Mouse (Mus musculus) CH12.LX (cell line): Measurements from ENCODE around the gene Sec63. TPM values are rescaled to one million over a fixed set of nuclear protein-coding genes. Genes with fewer than 3 reads are reported as not detected.

Experiments used
- DNase-seq: peaks from one replicate; pipeline ENCODE4 v3.0.0-alpha.2; 2013; ENCODE audit errors: extremely low read depth
- H3K27ac ChIP-seq: 2 replicates; pipeline ENCODE4 v1.5.1; 2012; ENCODE audit warnings: low read depth, mild to moderate bottlenecking, control low read depth, moderate library complexity; ENCODE audit not compliant: insufficient read depth
- H3K27me3 ChIP-seq: replicated peaks from 2 replicates; pipeline ENCODE3; 2012; ENCODE audit warnings: inconsistent platforms
- H3K36me3 ChIP-seq, 2 experiments: replicated peaks in 1 of 2; 2 replicates each; pipeline versions ENCODE3 to v1.6.1; 2012; ENCODE audit warnings: inconsistent platforms in 1 of 2, low read length in 1 of 2, mild to moderate bottlenecking in 1 of 2, mixed read lengths in 1 of 2, moderate library complexity in 1 of 2; ENCODE audit not compliant: control insufficient read depth in 1 of 2, insufficient read depth in 1 of 2
- H3K4me1 ChIP-seq, 2 experiments: 2 replicates each; pipeline ENCODE4 v1.6.1; 2012; ENCODE audit warnings: inconsistent platforms in 1 of 2, moderate library complexity in 1 of 2; ENCODE audit not compliant: insufficient read depth in 2 of 2, control insufficient read depth in 1 of 2
- H3K4me2 ChIP-seq: 2 replicates; pipeline ENCODE4 v1.6.1; 2012; ENCODE audit warnings: low read depth, mild to moderate bottlenecking, control low read depth; ENCODE audit not compliant: poor library complexity, insufficient read depth, severe bottlenecking
- H3K4me3 ChIP-seq, 3 experiments: fragments of 150-350 bp in 1 of 3; sonication (generic) in 1 of 3; replicated peaks in 1 of 3; 2 replicates each; pipeline versions ENCODE3 to v1.5.1; 2011 to 2012; ENCODE audit warnings: low read depth in 2 of 3, low read length in 2 of 3, mild to moderate bottlenecking in 2 of 3, moderate library complexity in 2 of 3, control low read depth in 1 of 3, improper control_type of control experiment in 1 of 3, inconsistent platforms in 1 of 3, mixed read lengths in 1 of 3; ENCODE audit not compliant: poor library complexity in 1 of 3
- H3K79me2 ChIP-seq: replicated peaks from 2 replicates; pipeline ENCODE4 v1.6.1; 2012; ENCODE audit warnings: mild to moderate bottlenecking, moderate library complexity; ENCODE audit not compliant: control insufficient read depth, poor library complexity, insufficient read depth, severe bottlenecking; ENCODE audit errors: extremely low read depth
- H3K9ac ChIP-seq: 2 replicates; pipeline ENCODE4 v1.6.1; 2012; ENCODE audit warnings: low read depth, mild to moderate bottlenecking, control low read depth, moderate library complexity; ENCODE audit not compliant: insufficient read depth
- H3K9me3 ChIP-seq: replicated peaks from 2 replicates; pipeline ENCODE3; 2012; ENCODE audit warnings: low read length, inconsistent platforms, mixed read lengths
- BHLHE40 ChIP-seq: IDR thresholded peaks from 2 replicates; pipeline ENCODE4 v1.6.1; 2011; ENCODE audit warnings: mild to moderate bottlenecking, low read depth, low read length, improper control_type of control experiment
- CHD2 ChIP-seq: IDR thresholded peaks from 2 replicates; pipeline ENCODE4 v1.6.1; 2011; ENCODE audit warnings: low read length, improper control_type of control experiment
- CTCF ChIP-seq, 2 experiments: IDR thresholded peaks in 1 of 2; conservative IDR thresholded peaks in 1 of 2; 2 replicates each; pipeline ENCODE4 v1.5.1; 2011 to 2012; ENCODE audit warnings: low read depth in 2 of 2, low read length in 2 of 2, improper control_type of control experiment in 1 of 2, inconsistent platforms in 1 of 2, mild to moderate bottlenecking in 1 of 2, moderate library complexity in 1 of 2
- E2F4 ChIP-seq: IDR thresholded peaks from 2 replicates; pipeline ENCODE4 v1.6.1; 2011; ENCODE audit warnings: low read depth, low read length, improper control_type of control experiment; ENCODE audit not compliant: insufficient replicate concordance
- ELF1 ChIP-seq: IDR thresholded peaks from 2 replicates; pipeline ENCODE4 v1.6.1; 2014; ENCODE audit warnings: low read depth, mild to moderate bottlenecking, inconsistent platforms, low read length, improper control_type of control experiment
- EP300 ChIP-seq: IDR thresholded peaks from 2 replicates; pipeline ENCODE4 v1.6.1; 2011; ENCODE audit warnings: low read length, improper control_type of control experiment
- ETS1 ChIP-seq: conservative IDR thresholded peaks from 2 replicates; pipeline ENCODE4 v1.6.1; 2012; ENCODE audit warnings: low read depth, mild to moderate bottlenecking, inconsistent platforms, low read length, improper control_type of control experiment, moderate library complexity
- GABPA ChIP-seq: IDR thresholded peaks from 2 replicates; pipeline ENCODE4 v1.6.1; 2012; ENCODE audit warnings: low read depth, low read length, improper control_type of control experiment, inconsistent platforms; ENCODE audit not compliant: insufficient replicate concordance
- IRF4 ChIP-seq: IDR thresholded peaks from 2 replicates; pipeline ENCODE4 v1.6.1; 2014; ENCODE audit warnings: low read depth, mild to moderate bottlenecking, inconsistent platforms, low read length, improper control_type of control experiment
- JUN ChIP-seq: IDR thresholded peaks from 2 replicates; pipeline ENCODE4 v1.6.1; 2011; ENCODE audit warnings: low read depth, mild to moderate bottlenecking, low read length, improper control_type of control experiment, moderate library complexity; ENCODE audit not compliant: insufficient read depth
- JUND ChIP-seq: conservative IDR thresholded peaks from 2 replicates; pipeline ENCODE4 v1.6.1; 2011; ENCODE audit warnings: low read depth, low read length, improper control_type of control experiment
- KAT2A ChIP-seq: IDR thresholded peaks from 2 replicates; pipeline ENCODE4 v1.6.1; 2012; ENCODE audit warnings: low read length, improper control_type of control experiment, inconsistent platforms; ENCODE audit not compliant: insufficient replicate concordance
- MAFK ChIP-seq: IDR thresholded peaks from 2 replicates; pipeline ENCODE4 v1.6.1; 2011; ENCODE audit warnings: low read length, improper control_type of control experiment; ENCODE audit not compliant: insufficient replicate concordance
- MAX ChIP-seq: IDR thresholded peaks from 2 replicates; pipeline ENCODE4 v1.6.1; 2011; ENCODE audit warnings: low read length, improper control_type of control experiment
- MEF2A ChIP-seq: IDR thresholded peaks from 2 replicates; pipeline ENCODE4 v1.6.1; 2014; ENCODE audit warnings: low read depth, mild to moderate bottlenecking, inconsistent platforms, low read length, improper control_type of control experiment, borderline replicate concordance
- MXI1 ChIP-seq: IDR thresholded peaks from 2 replicates; pipeline ENCODE4 v1.6.1; 2011; ENCODE audit warnings: mild to moderate bottlenecking, low read depth, low read length, improper control_type of control experiment
- MYC ChIP-seq: IDR thresholded peaks from 2 replicates; pipeline ENCODE4 v1.6.1; 2011; ENCODE audit warnings: low read depth, mild to moderate bottlenecking, improper control_type of control experiment, low read length
- NELFE ChIP-seq: IDR thresholded peaks from 2 replicates; pipeline ENCODE4 v1.6.1; 2011; ENCODE audit warnings: low read depth, low read length, improper control_type of control experiment
- NRF1 ChIP-seq: IDR thresholded peaks from 2 replicates; pipeline ENCODE4 v1.6.1; 2014; ENCODE audit warnings: low read depth, mild to moderate bottlenecking, inconsistent platforms, low read length, improper control_type of control experiment, moderate library complexity
- PAX5 ChIP-seq: IDR thresholded peaks from 2 replicates; pipeline ENCODE4 v1.6.1; 2012; ENCODE audit warnings: low read length, inconsistent platforms, mixed read lengths
- POLR2A ChIP-seq: IDR thresholded peaks from 2 replicates; pipeline ENCODE4 v1.6.1; 2011; ENCODE audit warnings: low read depth, mild to moderate bottlenecking, improper control_type of control experiment, low read length
- POLR2AphosphoS2 ChIP-seq: IDR thresholded peaks from 2 replicates; pipeline ENCODE4 v1.6.1; 2011; ENCODE audit warnings: low read depth, low read length, improper control_type of control experiment
- RAD21 ChIP-seq: IDR thresholded peaks from 2 replicates; pipeline ENCODE4 v1.6.1; 2011; ENCODE audit warnings: low read depth, mild to moderate bottlenecking, low read length, improper control_type of control experiment, moderate library complexity
- RCOR1 ChIP-seq: conservative IDR thresholded peaks from 2 replicates; pipeline ENCODE4 v1.6.1; 2012; ENCODE audit warnings: low read depth, mild to moderate bottlenecking, inconsistent platforms, low read length, improper control_type of control experiment
- SIN3A ChIP-seq: IDR thresholded peaks from 2 replicates; pipeline ENCODE4 v1.6.1; 2012; ENCODE audit warnings: low read length, improper control_type of control experiment, inconsistent platforms
- TCF12 ChIP-seq: IDR thresholded peaks from 2 replicates; pipeline ENCODE4 v1.6.1; 2014; ENCODE audit warnings: low read depth, mild to moderate bottlenecking, inconsistent platforms, low read length, improper control_type of control experiment
- UBTF ChIP-seq: IDR thresholded peaks from 2 replicates; pipeline ENCODE4 v1.6.1; 2012; ENCODE audit warnings: low read depth, mild to moderate bottlenecking, inconsistent platforms, low read length, improper control_type of control experiment, moderate library complexity
- USF2 ChIP-seq: conservative IDR thresholded peaks from 2 replicates; pipeline ENCODE4 v1.6.1; 2011; ENCODE audit warnings: low read depth, low read length, improper control_type of control experiment
- ZC3H11A ChIP-seq: IDR thresholded peaks from 2 replicates; pipeline ENCODE4 v1.6.1; 2012; ENCODE audit warnings: low read depth, mild to moderate bottlenecking, inconsistent platforms, low read length, improper control_type of control experiment
- ZMIZ1 ChIP-seq: IDR thresholded peaks from 2 replicates; pipeline ENCODE4 v1.6.1; 2012; ENCODE audit warnings: low read depth, mild to moderate bottlenecking, inconsistent platforms, low read length, improper control_type of control experiment
- ZNF384 ChIP-seq: IDR thresholded peaks from 2 replicates; pipeline ENCODE4 v1.6.1; 2012; ENCODE audit warnings: low read depth, low read length, improper control_type of control experiment, inconsistent platforms
- dilution Hi-C: fragments of 300-500 bp; cut with MboI; formaldehyde crosslinking; loops from 2 replicates; pipeline ENCODE4 v1.14.3; 2020; ENCODE audit warnings: low sequenced_read_pairs; ENCODE audit not compliant: extremely low pct_unique_long_range_greater_than_20kb, extremely low pct_ligation_motif_present
- in situ Hi-C: fragments of 300-500 bp; cut with MboI; formaldehyde crosslinking; loops from 3 replicates; pipeline ENCODE4 v1.14.3; 2019; ENCODE audit warnings: low sequenced_read_pairs, low pct_ligation_motif_present, low pct_unique_long_range_greater_than_20kb, mixed read lengths
- polyA plus RNA-seq: library from polyadenylated mRNA; unstranded; fragments of >175 nt; gene quantifications from 2 replicates; pipeline ENCODE4 v1.2.1, GENCODE M21; 2012; ENCODE audit warnings: low read depth; ENCODE audit not compliant: insufficient read length
- total RNA-seq, 2 experiments: library from RNA; depleted of rRNA; stranded (reverse); fragments of 300-350 nt in 1 of 2; fragments of >200 nt in 1 of 2; gene quantifications; 2 replicates each; pipeline ENCODE4 v1.2.3; 2012 to 2014

Gene Sec63
- 26.2 and 31.5 TPM in 2 replicates for total RNA-seq (2012; rRNA removed)
- total RNA-seq (2014; rRNA removed), result 20.5 and 23.2 TPM in 2 replicates
- polyA plus RNA-seq, result 73.4 and 74.9 TPM in 2 replicates

- Histone ChIP-seq H3K79me2 (peaks cover 42% of the 10 kb centered on the region), H3K9ac (peak within 1 kb of the TSS; percentile 89), H3K27ac (peak within 1 kb of the TSS; percentile 38), H3K4me2 (peak within 1 kb of the TSS; percentile 79)
- peak; percentile 93 for DNase-seq
- TF ChIP-seq PAX5 (no peak), IRF4 (no peak), MAX (peak; percentile 50; the same call in 1 of the 2 replicates), E2F4 (no peak), MEF2A (0 out of 2 replicates have a peak, but pooled peaks have one; percentile 21), MYC (peak; percentile 28; the same call in 1 of the 2 replicates), MAFK (no peak), CTCF (conservative IDR thresholded peaks at IDR 0.05 in 1 of 2, IDR thresholded peaks at IDR 0.05 in 1 of 2; ENCODE audit: low read depth in 2 of 2, low read length in 2 of 2) (no peak), ETS1 (no peak), JUND (no peak), TCF12 (peak; percentile 39; the same call in 1 of the 2 replicates), MXI1 (peak; percentile 52), USF2 (no peak), ZC3H11A (no peak), RAD21 (no peak), UBTF (no peak), JUN (no peak), SIN3A (no peak), NRF1 (peak; percentile 72), POLR2AphosphoS2 (no peak), POLR2A (peak; percentile 58), NELFE (no peak), RCOR1 (no peak), GABPA (no peak), EP300 (no peak), BHLHE40 (no peak), CHD2 (peak; percentile 98), ZNF384 (no peak), ZMIZ1 (no peak), ELF1 (0 out of 2 replicates have a peak, but pooled peaks have one; percentile 33), KAT2A (no peak)
- TF ChIP-seq, all 38 proteins: peak for 9
- Histone ChIP-seq H3K4me3 (peak within 1 kb of the TSS; percentile 90 to 99 (median 98)), H3K27me3 (peaks cover 3% of the 10 kb centered on the region), H3K4me1 (peaks cover 3 to 32% of the 10 kb centered on the region in 2 experiments; a peak in 2 of 4 replicates), H3K9me3 (no peaks in the 10 kb centered on the region), H3K36me3 (no peaks in the 10 kb centered on the region)
- dilution Hi-C loops (no loop called here), in situ Hi-C loops (no loop called here)
Measured at GRCm38 (mm10) chr10:42760999-42761900, at the start of gene Sec63. TSS of gene Sec63 (plus strand) at chr10:42761496.
